Mouse (Mus musculus) heart, postnatal 0 days (tissue): ENCODE measurements at regions not wholly inside any gene's neighbourhood (a gene's known extent, or its start where the extent isn't known, plus 50 kb on each side); places are given as distances from the start of the nearest gene placed in this dataset.

Experiments
- CTCF ChIP-seq: IDR thresholded peaks from 2 replicates; pipeline ENCODE4 v1.5.1; 2016; ENCODE audit warnings: antibody characterized with exemption, control low read depth, low read depth
- EP300 ChIP-seq: IDR thresholded peaks from 2 replicates; pipeline ENCODE4 v1.6.1; 2016; ENCODE audit warnings: antibody characterized with exemption, low read depth

GRCm38 (mm10) chr9:69673463-69674105 lies 87.2 kb downstream of the Foxb1 start:
- TF ChIP-seq CTCF (no peak), EP300 (no peak)
